Mouse (Mus musculus) hindbrain, postnatal 0 days (tissue): ENCODE measurements around the gene Sepsecs. TPM values are rescaled to one million over a fixed set of nuclear protein-coding genes. Genes with fewer than 3 reads are reported as not detected.

Experiments used
- ATAC-seq: fragments of 200-750 bp; cut with Nextera tagmentation; 2 replicates; pipeline ENCODE4 v1.8.0; 2017; ENCODE audit warnings: mild to moderate bottlenecking, moderate TSS enrichment, moderate library complexity
- DNase-seq: peaks from one replicate; pipeline ENCODE4 v3.0.0-alpha.2; 2015; ENCODE audit warnings: low spot score
- H3K27ac ChIP-seq: fragments of 300-500 bp; sonication (generic); 2 replicates; pipeline ENCODE4 v1.5.1; 2014; ENCODE audit warnings: mild to moderate bottlenecking
- H3K27me3 ChIP-seq: fragments of 300-500 bp; sonication (generic); 2 replicates; pipeline ENCODE4 v1.6.1; 2014; ENCODE audit warnings: low read length, mixed read lengths; ENCODE audit not compliant: insufficient read depth
- H3K36me3 ChIP-seq: fragments of 300-500 bp; sonication (generic); 2 replicates; pipeline ENCODE4 v1.6.1; 2014; ENCODE audit warnings: low read length, mixed read lengths; ENCODE audit not compliant: insufficient read depth
- H3K4me1 ChIP-seq: fragments of 300-500 bp; sonication (generic); 2 replicates; pipeline ENCODE4 v1.6.1; 2014; ENCODE audit warnings: antibody characterized with exemption, low read length, mixed read lengths; ENCODE audit not compliant: insufficient read depth
- H3K4me2 ChIP-seq: fragments of 300-500 bp; sonication (generic); 2 replicates; pipeline ENCODE4 v1.6.1; 2014; ENCODE audit warnings: low read depth, mild to moderate bottlenecking, low read length, moderate library complexity, mixed read lengths
- H3K4me3 ChIP-seq: fragments of 300-500 bp; sonication (generic); 2 replicates; pipeline ENCODE4 v1.5.1; 2014; ENCODE audit warnings: low read length
- H3K9ac ChIP-seq: fragments of 300-500 bp; sonication (generic); replicated peaks from 2 replicates; pipeline ENCODE4 v1.6.1; 2014; ENCODE audit warnings: mild to moderate bottlenecking, low read length, moderate library complexity, mixed read lengths
- H3K9me3 ChIP-seq: fragments of 300-500 bp; sonication (generic); 2 replicates; pipeline ENCODE4 v1.6.1; 2016; ENCODE audit warnings: low read length, mixed read lengths
- CTCF ChIP-seq: IDR thresholded peaks from 2 replicates; pipeline ENCODE4 v1.5.1; 2016; ENCODE audit warnings: antibody characterized with exemption, control low read depth, low read depth
- WGBS: fragments of 180-500 bp; shearing (Covaris S2); extraction: QIAGEN DNeasy Blood & Tissue Kit; methylation state at CpG from one replicate; pipeline ENCODE4 v1.1.7; 2014; 5-methylcytosine and 5-hydroxymethylcytosine counted together
- polyA plus RNA-seq: library from polyadenylated mRNA; unstranded; fragments of >200 nt; fragmentation: Nextera tagmentation; extraction: Ambion mirVana; gene quantifications from 2 replicates; pipeline ENCODE4 v1.2.1, GENCODE M21; 2015
- total RNA-seq: library from RNA; depleted of rRNA; stranded (reverse); fragments of >200 nt; gene quantifications from 2 replicates; pipeline ENCODE4 v1.2.3, GENCODE M21; 2014

Sepsecs gene
- total and polyA plus RNA-seq, 2 experiments from 2014 or later, result 4.5 to 7.2 TPM

DNA sequence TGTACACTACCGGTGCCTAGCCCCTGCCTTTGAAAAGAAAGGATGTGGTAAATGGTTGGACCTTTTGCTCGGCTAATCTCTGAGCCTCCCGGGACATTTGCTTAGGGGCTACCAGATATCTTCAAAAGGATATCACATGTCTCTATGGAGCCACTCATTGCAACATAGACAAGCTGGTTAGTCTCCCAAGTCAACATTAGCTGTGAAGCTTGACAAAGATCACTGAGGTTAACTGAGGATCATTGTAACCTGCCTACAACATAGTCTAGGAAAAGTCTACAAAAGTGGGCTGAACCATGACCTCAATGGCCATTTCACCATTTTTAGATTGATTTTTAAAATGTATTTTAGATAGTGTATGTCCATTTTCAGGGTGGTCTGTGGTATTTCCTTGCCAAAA, 1.2 kb upstream of the Sepsecs start:
- Histone ChIP-seq H3K27me3 (no peaks in the 10 kb centered on the region), H3K27ac (no peak overlapping the region), H3K9ac (no peak overlapping the region), H3K4me1 (peaks cover 5% of the 10 kb centered on the region; the same call in 1 of the 2 replicates), H3K36me3 (no peaks in the 10 kb centered on the region), H3K4me3 (no peak overlapping the region), H3K9me3 (no peaks in the 10 kb centered on the region), H3K4me2 (no peak overlapping the region)
- TF ChIP-seq CTCF, result no peak
- DNase-seq (no peak), ATAC-seq (no peak)
- 69% methylated on average over 3 of the region's 3 CpGs for WGBS

- H3K4me1 ChIP-seq, result peaks cover 5% of the 10 kb centered on the region; the same call in 1 of the 2 replicates
- no peaks in the 10 kb centered on the region for H3K27me3 ChIP-seq
- H3K36me3 ChIP-seq, result peaks cover 9% of the 10 kb centered on the region
- H3K4me2 ChIP-seq, result no peak overlapping the region
- 93% methylated on average over 3 of the region's 3 CpGs for WGBS
- H3K27ac ChIP-seq, result no peak overlapping the region
- no peak for DNase-seq
- ATAC-seq, result no peak
- H3K4me3 ChIP-seq, result no peak overlapping the region
- H3K9me3 ChIP-seq, result no peaks in the 10 kb centered on the region
- H3K9ac ChIP-seq, result no peak overlapping the region
- TF ChIP-seq CTCF, result no peak
Measured at GRCm38 (mm10) chr5:52666766-52667165, 2.7 kb downstream of the Sepsecs start.

DNA sequence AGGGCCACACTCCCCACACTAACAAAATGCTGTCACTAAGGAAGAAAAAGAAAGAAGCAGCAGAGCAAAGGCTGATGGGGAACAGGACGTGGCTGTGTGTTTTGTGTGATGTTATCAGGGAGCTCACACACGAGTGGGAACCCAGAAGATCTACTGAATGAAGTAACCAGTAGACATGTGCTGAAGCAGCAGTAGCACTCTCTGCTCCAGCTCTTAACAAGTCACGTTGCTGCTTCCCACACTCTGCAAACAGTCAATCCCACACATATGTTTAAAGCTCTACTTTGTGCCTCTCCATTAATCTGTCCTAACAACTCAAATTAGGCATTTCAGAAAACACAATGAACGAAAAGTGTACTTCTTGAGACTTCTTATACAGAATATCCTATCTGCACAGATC, 11.6 kb downstream of the Sepsecs start:
- WGBS, result 82% methylated on average over 4 of the region's 4 CpGs
- Histone ChIP-seq H3K4me3 (no peak overlapping the region), H3K4me2 (no peak overlapping the region), H3K4me1 (no peaks in the 10 kb centered on the region), H3K27ac (no peak overlapping the region), H3K9ac (no peak overlapping the region), H3K9me3 (no peaks in the 10 kb centered on the region), H3K27me3 (no peaks in the 10 kb centered on the region), H3K36me3 (peaks cover 19% of the 10 kb centered on the region)
- DNase-seq, result no peak
- no peak for ATAC-seq
- no peak for TF ChIP-seq CTCF

- no peak overlapping the region for H3K4me3 ChIP-seq
- no peak overlapping the region for H3K4me2 ChIP-seq
- no peaks in the 10 kb centered on the region for H3K4me1 ChIP-seq
- TF ChIP-seq CTCF, result no peak
- ATAC-seq (no peak), DNase-seq (no peak)
- peaks cover 22% of the 10 kb centered on the region for H3K36me3 ChIP-seq
- H3K9ac ChIP-seq, result no peak overlapping the region
- H3K9me3 ChIP-seq, result no peaks in the 10 kb centered on the region
- H3K27me3 ChIP-seq, result no peaks in the 10 kb centered on the region
- no peak overlapping the region for H3K27ac ChIP-seq
- WGBS, result 91% methylated on average over 5 of the region's 5 CpGs
Measured at GRCm38 (mm10) chr5:52657336-52657735, 12.2 kb downstream of the Sepsecs start.

DNA sequence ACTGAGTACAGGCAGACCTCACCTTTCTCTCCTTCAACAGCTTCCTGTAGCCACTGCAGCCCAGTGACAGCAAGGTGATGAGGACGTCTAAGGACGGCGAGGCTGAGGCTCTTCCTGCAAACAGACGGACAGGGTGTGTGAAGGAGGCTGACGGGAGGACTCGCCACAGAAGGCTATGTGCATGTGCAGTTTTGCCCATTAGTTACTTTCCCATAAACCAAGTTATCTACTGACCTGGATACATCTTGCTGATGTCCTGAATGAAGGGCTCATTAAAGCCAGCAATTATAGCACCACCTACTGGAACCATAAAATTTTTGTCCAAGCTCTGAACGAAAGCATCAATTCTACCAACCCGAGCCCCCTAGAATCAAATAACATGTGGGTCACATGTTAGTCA, 13.5 kb downstream of the Sepsecs start:
- no peaks in the 10 kb centered on the region for H3K4me1 ChIP-seq
- ATAC-seq, result peak; percentile 47; the same call in 1 of the 2 replicates
- 69% methylated on average over 8 of the region's 8 CpGs for WGBS
- H3K27me3 ChIP-seq, result no peaks in the 10 kb centered on the region
- no peak overlapping the region for H3K4me3 ChIP-seq
- H3K9me3 ChIP-seq, result no peaks in the 10 kb centered on the region
- no peak overlapping the region for H3K4me2 ChIP-seq
- H3K27ac ChIP-seq, result no peak overlapping the region
- peaks cover 24% of the 10 kb centered on the region for H3K36me3 ChIP-seq
- no peak overlapping the region for H3K9ac ChIP-seq
- TF ChIP-seq CTCF, result peak; percentile 71
- peak; percentile 75 for DNase-seq

DNA sequence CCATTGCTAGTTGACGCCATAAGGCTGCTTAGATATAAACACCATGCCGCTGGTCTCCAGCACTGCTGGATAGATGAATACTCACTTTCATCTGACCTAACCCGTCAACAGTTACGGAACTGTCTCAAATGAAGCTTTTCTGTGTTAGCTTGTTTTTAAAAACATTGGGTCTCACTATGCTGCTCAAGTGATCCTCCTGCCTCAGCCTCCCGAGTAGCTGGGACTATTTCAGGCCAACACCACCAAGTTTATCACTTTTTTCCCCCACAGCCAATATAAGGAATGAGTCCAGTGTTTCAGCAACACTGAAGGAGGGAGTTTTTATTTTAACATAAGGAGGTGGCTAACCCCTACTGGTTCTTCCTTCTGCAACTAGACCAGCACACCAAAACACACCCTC, 14.5 kb downstream of the Sepsecs start:
- DNase-seq, result no peak
- Histone ChIP-seq H3K36me3 (peaks cover 21% of the 10 kb centered on the region), H3K4me2 (no peak overlapping the region), H3K9ac (no peak overlapping the region), H3K4me1 (no peaks in the 10 kb centered on the region), H3K4me3 (no peak overlapping the region), H3K27ac (no peak overlapping the region), H3K9me3 (no peaks in the 10 kb centered on the region), H3K27me3 (no peaks in the 10 kb centered on the region)
- ATAC-seq, result no peak
- 97% methylated on average over 5 of the region's 5 CpGs for WGBS
- TF ChIP-seq CTCF, result no peak

GRCm38 (mm10) chr5:52652606-52653005, 16.9 kb downstream of the Sepsecs start:
- no peak overlapping the region for H3K4me3 ChIP-seq
- H3K36me3 ChIP-seq, result peaks cover 21% of the 10 kb centered on the region
- no peak for TF ChIP-seq CTCF
- H3K27ac ChIP-seq, result no peak overlapping the region
- ATAC-seq (no peak), DNase-seq (no peak)
- no peaks in the 10 kb centered on the region for H3K4me1 ChIP-seq
- no peaks in the 10 kb centered on the region for H3K27me3 ChIP-seq
- H3K4me2 ChIP-seq, result no peak overlapping the region
- 91% methylated on average over 7 of the region's 7 CpGs for WGBS
- H3K9ac ChIP-seq, result no peak overlapping the region
- no peaks in the 10 kb centered on the region for H3K9me3 ChIP-seq
